Mouse (Mus musculus) midbrain, embryonic 14.5 days (tissue): ENCODE measurements around the gene Rnls. TPM values are rescaled to one million over a fixed set of nuclear protein-coding genes. Genes with fewer than 3 reads are reported as not detected.
A peak's percentile ranks its signal among the peaks of the same experiment; 100 is the strongest.

Experiments used
- ATAC-seq: fragments of 200-750 bp; cut with Nextera tagmentation; 2 replicates; pipeline ENCODE4 v1.8.0; 2017; ENCODE audit warnings: moderate number of reproducible peaks, moderate library complexity; ENCODE audit not compliant: low FRiP score, low TSS enrichment
- DNase-seq: peaks from one replicate; pipeline ENCODE4 v3.0.0-alpha.2; 2015
- H3K27ac ChIP-seq: fragments of 300-500 bp; sonication (generic); replicated peaks from 2 replicates; pipeline ENCODE4 v1.5.1; 2014; ENCODE audit warnings: mild to moderate bottlenecking, low read depth, low read length, moderate library complexity
- H3K27me3 ChIP-seq: fragments of 300-500 bp; sonication (generic); 2 replicates; pipeline ENCODE4 v1.6.1; 2014; ENCODE audit warnings: low read length, control low read depth, mixed read lengths; ENCODE audit not compliant: control insufficient read depth, insufficient read depth
- H3K36me3 ChIP-seq: fragments of 300-500 bp; sonication (generic); 2 replicates; pipeline ENCODE4 v1.6.1; 2014; ENCODE audit warnings: low read length, control low read depth; ENCODE audit not compliant: control insufficient read depth, insufficient read depth
- H3K4me1 ChIP-seq: fragments of 300-500 bp; sonication (generic); 2 replicates; pipeline ENCODE4 v1.6.1; 2014; ENCODE audit warnings: mild to moderate bottlenecking, antibody characterized with exemption, low read length, control low read depth; ENCODE audit not compliant: control insufficient read depth, insufficient read depth
- H3K4me2 ChIP-seq: fragments of 300-500 bp; sonication (generic); 2 replicates; pipeline ENCODE4 v1.6.1; 2014; ENCODE audit warnings: mild to moderate bottlenecking, low read length, moderate library complexity
- H3K4me3 ChIP-seq: fragments of 300-500 bp; sonication (generic); replicated peaks from 2 replicates; pipeline ENCODE4 v1.5.1; 2014; ENCODE audit warnings: low read depth, low read length
- H3K9ac ChIP-seq: fragments of 300-500 bp; sonication (generic); replicated peaks from 2 replicates; pipeline ENCODE4 v1.6.1; 2014; ENCODE audit warnings: mild to moderate bottlenecking, low read length, moderate library complexity
- H3K9me3 ChIP-seq: fragments of 300-500 bp; sonication (generic); 2 replicates; pipeline ENCODE4 v1.6.1; 2016; ENCODE audit warnings: low read length, control low read depth, mixed read lengths; ENCODE audit not compliant: control insufficient read depth
- WGBS: fragments of 180-500 bp; shearing (Covaris S2); extraction: QIAGEN DNeasy Blood & Tissue Kit; methylation state at CpG from one replicate; pipeline ENCODE4 v1.1.7; 2014; 5-methylcytosine and 5-hydroxymethylcytosine counted together
- polyA plus RNA-seq: library from polyadenylated mRNA; unstranded; fragments of >200 nt; fragmentation: Nextera tagmentation; extraction: Ambion mirVana; gene quantifications from 2 replicates; pipeline ENCODE4 v1.2.1, GENCODE M21; 2014

Gene Rnls
- polyA plus RNA-seq, 1 experiment from 2014 or later = 10.0 TPM

- H3K27me3 ChIP-seq = no peaks in the 10 kb centered on the region
- ATAC-seq (no peak), DNase-seq (no peak)
- no peak overlapping the region for H3K4me3 ChIP-seq
- no peaks in the 10 kb centered on the region for H3K9me3 ChIP-seq
- no peaks in the 10 kb centered on the region for H3K36me3 ChIP-seq
- H3K27ac ChIP-seq = no peak overlapping the region
- no peaks in the 10 kb centered on the region for H3K4me1 ChIP-seq
- H3K9ac ChIP-seq = no peak overlapping the region
- no peak overlapping the region for H3K4me2 ChIP-seq
- WGBS = 65% methylated on average over 8 of the region's 8 CpGs
Observed at GRCm38 (mm10) chr19:33114631-33115295, 277.3 kb downstream of the Rnls start.

- Histone ChIP-seq H3K27ac (no peak overlapping the region), H3K9me3 (no peaks in the 10 kb centered on the region), H3K4me2 (no peak overlapping the region), H3K4me3 (no peak overlapping the region), H3K9ac (no peak overlapping the region), H3K36me3 (no peaks in the 10 kb centered on the region), H3K27me3 (no peaks in the 10 kb centered on the region), H3K4me1 (no peaks in the 10 kb centered on the region)
- DNase-seq (no peak), ATAC-seq (no peak)
- WGBS = 88% methylated on average over 7 of the region's 7 CpGs
Observed at GRCm38 (mm10) chr19:33113746-33114145, 278.3 kb downstream of the Rnls start.

- H3K4me1 ChIP-seq = no peaks in the 10 kb centered on the region
- no peak overlapping the region for H3K4me3 ChIP-seq
- H3K9ac ChIP-seq = no peak overlapping the region
- H3K27me3 ChIP-seq = no peaks in the 10 kb centered on the region
- 80% methylated on average over 9 of the region's 9 CpGs for WGBS
- no peaks in the 10 kb centered on the region for H3K36me3 ChIP-seq
- no peak for ATAC-seq
- H3K9me3 ChIP-seq = no peaks in the 10 kb centered on the region
- no peak overlapping the region for H3K27ac ChIP-seq
- DNase-seq = no peak
- H3K4me2 ChIP-seq = no peak overlapping the region
Observed at GRCm38 (mm10) chr19:33110404-33110803, 281.7 kb downstream of the Rnls start.

- WGBS = 50% methylated on average over 6 of the region's 6 CpGs
- Histone ChIP-seq H3K27ac (no peak overlapping the region), H3K36me3 (no peaks in the 10 kb centered on the region), H3K9me3 (no peaks in the 10 kb centered on the region), H3K9ac (no peak overlapping the region), H3K27me3 (no peaks in the 10 kb centered on the region), H3K4me3 (no peak overlapping the region), H3K4me1 (no peaks in the 10 kb centered on the region), H3K4me2 (no peak overlapping the region)
- peak; percentile 14 for DNase-seq
- ATAC-seq = no peak
Observed at GRCm38 (mm10) chr19:33109941-33110371, 282.1 kb downstream of the Rnls start.

- no peak overlapping the region for H3K9ac ChIP-seq
Observed at GRCm38 (mm10) chr19:33109141-33109540, 283.0 kb downstream of the Rnls start.

GRCm38 (mm10) chr19:33103851-33104250, 288.2 kb downstream of the Rnls start:
- WGBS = 95% methylated on average over 6 of the region's 6 CpGs
- no peak for ATAC-seq

More at GRCm38 (mm10) chr19:33109141-33109540, 283.0 kb downstream of the Rnls start:
- DNase-seq (no peak), ATAC-seq (no peak)
- no peaks in the 10 kb centered on the region for H3K4me1 ChIP-seq
- H3K4me2 ChIP-seq = no peak overlapping the region
- 90% methylated on average over 7 of the region's 7 CpGs for WGBS
- H3K36me3 ChIP-seq = no peaks in the 10 kb centered on the region
- no peak overlapping the region for H3K27ac ChIP-seq
- H3K4me3 ChIP-seq = no peak overlapping the region
- H3K27me3 ChIP-seq = no peaks in the 10 kb centered on the region
- no peaks in the 10 kb centered on the region for H3K9me3 ChIP-seq

GRCm38 (mm10) chr19:33102783-33103139, 289.3 kb downstream of the Rnls start:
- Histone ChIP-seq H3K9me3 (no peaks in the 10 kb centered on the region), H3K4me3 (no peak overlapping the region), H3K27me3 (0 out of 2 replicates have a peak, but pooled peaks cover 5% of the 10 kb centered on the region), H3K4me1 (peaks cover 11% of the 10 kb centered on the region), H3K36me3 (no peaks in the 10 kb centered on the region), H3K9ac (no peak overlapping the region), H3K4me2 (no peak overlapping the region), H3K27ac (no peak overlapping the region)
- 72% methylated on average over 7 of the region's 7 CpGs for WGBS
- peak; percentile 27 for DNase-seq
- no peak for ATAC-seq

More at GRCm38 (mm10) chr19:33103851-33104250, 288.2 kb downstream of the Rnls start:
- no peak for DNase-seq
- no peak overlapping the region for H3K27ac ChIP-seq
- H3K9ac ChIP-seq = no peak overlapping the region
- H3K4me1 ChIP-seq = peaks cover 11% of the 10 kb centered on the region
- no peak overlapping the region for H3K4me2 ChIP-seq
- no peaks in the 10 kb centered on the region for H3K36me3 ChIP-seq
- H3K4me3 ChIP-seq = no peak overlapping the region
- H3K9me3 ChIP-seq = no peaks in the 10 kb centered on the region
- 0 out of 2 replicates have a peak, but pooled peaks cover 5% of the 10 kb centered on the region for H3K27me3 ChIP-seq

- Histone ChIP-seq H3K4me1 (peaks cover 11% of the 10 kb centered on the region), H3K4me3 (no peak overlapping the region), H3K4me2 (no peak overlapping the region), H3K9ac (no peak overlapping the region), H3K27ac (no peak overlapping the region), H3K36me3 (no peaks in the 10 kb centered on the region), H3K27me3 (0 out of 2 replicates have a peak, but pooled peaks cover 5% of the 10 kb centered on the region), H3K9me3 (no peaks in the 10 kb centered on the region)
- ATAC-seq (no peak), DNase-seq (peak; percentile 39)
- 57% methylated on average over 7 of the region's 7 CpGs for WGBS
Observed at GRCm38 (mm10) chr19:33102008-33102782, 289.9 kb downstream of the Rnls start.
